Mouse (Mus musculus) cerebellum, postnatal 14 days (tissue): Measurements from ENCODE around the gene Insl6.

Experiments used
- DNase-seq, 2 experiments: peaks; one replicate each; pipeline ENCODE4 v3.0.0; 2021; ENCODE audit warnings: mixed read lengths in 2 of 2

Insl6 gene

GRCm38 (mm10) chr19:29285451-29285869, 39.7 kb downstream of the Insl6 start:
- DNase-seq = no peak

DNA sequence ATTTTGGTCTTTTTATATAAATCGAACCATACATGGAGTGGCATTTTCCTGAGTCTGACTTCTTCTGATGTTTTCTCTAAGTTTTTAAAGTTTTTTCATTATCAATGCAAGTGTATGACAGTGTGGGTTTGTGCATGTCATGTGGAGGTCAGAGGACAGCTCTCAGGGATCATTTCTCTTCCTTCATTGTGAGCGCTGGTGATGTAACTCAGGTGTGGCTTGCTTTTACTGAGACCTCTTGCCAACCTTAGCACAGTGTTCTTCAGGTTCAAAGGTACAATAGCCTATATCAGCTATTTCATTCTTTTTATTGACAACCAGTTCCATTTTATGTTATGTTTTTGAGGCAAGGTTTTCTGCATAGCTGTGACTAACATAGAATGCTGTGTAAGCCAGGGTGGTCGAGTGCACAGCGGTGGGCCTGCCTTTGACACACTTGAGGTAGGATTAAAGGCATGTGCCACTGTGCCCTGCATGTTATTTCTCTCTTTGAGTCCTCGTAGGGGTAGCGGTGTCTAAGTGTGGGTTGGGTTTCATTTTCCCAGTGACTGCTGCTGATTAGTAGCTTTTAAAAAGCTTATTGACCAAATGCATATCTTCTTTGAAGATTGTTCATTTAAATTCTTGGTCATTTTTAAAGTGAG, 46.1 kb downstream of the Insl6 start:
- DNase-seq = no peak

- DNase-seq = no peak
Measured at GRCm38 (mm10) chr19:29276414-29276813, 48.7 kb downstream of the Insl6 start.

DNA sequence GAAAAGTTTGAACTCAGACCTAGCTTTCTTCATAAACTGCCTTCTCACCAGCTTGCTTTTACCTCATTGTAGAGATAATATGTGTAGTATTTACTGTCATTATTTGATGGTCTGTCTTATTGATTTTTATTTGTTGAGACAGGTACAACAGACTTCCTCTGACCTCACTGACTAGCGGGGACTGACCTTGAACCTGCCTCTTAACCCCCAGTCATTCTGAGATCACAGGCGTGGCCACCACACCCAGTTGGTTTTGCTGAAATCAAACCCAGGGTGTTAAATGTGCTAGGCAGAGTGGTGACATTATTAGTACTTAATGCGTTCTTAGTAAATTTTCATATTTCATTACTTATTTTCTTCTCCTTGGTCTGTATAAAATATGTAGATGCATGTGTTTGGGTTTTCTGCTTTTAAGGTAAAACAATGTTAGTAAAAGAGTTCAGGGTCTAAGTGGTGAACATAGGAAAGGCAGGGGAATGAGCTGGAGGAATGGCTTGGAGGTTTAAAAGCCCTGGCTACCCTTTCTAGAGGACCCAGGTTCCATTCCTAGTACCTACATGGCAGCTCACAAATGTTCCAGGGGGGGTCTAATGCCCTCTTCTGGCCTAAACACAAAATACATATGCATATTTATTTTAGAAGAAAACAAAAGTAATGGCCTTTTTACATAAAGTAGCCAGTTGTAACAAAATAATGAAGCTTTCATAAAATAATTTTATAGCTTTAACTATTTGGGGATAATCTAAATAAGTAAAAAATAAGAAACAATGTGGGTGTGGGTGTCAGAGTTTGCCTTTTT, 52.9 kb downstream of the Insl6 start:
- DNase-seq = no peak
